11 mouse cellular contexts compared by ENCODE assay signal in the genomic region with DNA sequence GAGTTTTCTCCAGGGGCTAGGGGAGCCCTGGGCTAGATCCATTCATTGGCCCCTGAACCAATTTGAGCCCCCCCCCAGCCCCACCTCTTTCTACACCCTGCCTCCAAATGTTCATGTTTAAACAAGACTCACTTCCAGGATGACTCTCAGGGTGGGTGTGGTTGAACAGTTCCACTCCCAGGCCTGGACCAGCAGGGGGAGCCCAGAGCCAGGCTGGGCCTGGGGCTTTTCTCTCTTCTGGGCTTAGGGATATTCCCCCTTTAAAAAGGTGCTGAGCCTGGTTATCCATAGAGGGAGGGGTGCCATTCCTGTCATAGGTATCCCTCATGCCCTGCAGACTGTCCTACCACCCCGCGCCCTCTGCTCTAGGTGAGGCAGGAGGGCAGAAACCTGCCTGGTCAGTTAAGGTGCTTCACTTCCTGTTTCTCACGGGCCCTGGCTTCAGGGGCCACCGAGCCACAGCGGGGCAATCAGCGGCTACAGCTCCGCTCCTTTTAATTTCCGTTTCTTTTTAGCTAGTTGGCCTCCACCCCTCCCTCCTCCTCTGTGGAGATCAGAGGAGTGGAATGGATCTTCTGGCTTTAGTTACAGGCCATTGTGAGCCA. TPM values are rescaled to one million over a fixed set of nuclear protein-coding genes. Genes with fewer than 3 reads are reported as not detected.
DNase-seq lines count a peak whose midpoint lies in the region; ATAC-seq lines count a peak whose summit lies in the region.
"Had no signal": no experiment of that assay in that cellular context is flagged by ENCODE, and none has a peak within 500 bp of the region (broad histone marks: within the 10 kb centered on the region; RNA-seq: fewer than 3 reads in every experiment).

No protein-coding gene starts in this region.

- H3K9me3 ChIP-seq in kidney, embryonic 16.5 days (ENCODE audit: low read length) = no peaks in the 10 kb centered on the region
- no peaks in the 10 kb centered on the region for H3K9me3 ChIP-seq in intestine, embryonic 16.5 days (ENCODE audit: control insufficient read depth, low read length)

- peaks cover 5% of the 10 kb centered on the region for H3K4me1 ChIP-seq in kidney, embryonic 16.5 days (ENCODE audit: insufficient read depth, low read length)
- peaks cover 29% of the 10 kb centered on the region for H3K4me1 ChIP-seq in intestine, embryonic 16.5 days (ENCODE audit: control insufficient read depth, insufficient read depth, low read length)

- H3K27me3 ChIP-seq in kidney, embryonic 16.5 days (ENCODE audit: insufficient read depth, low read length) = 0 out of 2 replicates have a peak, but pooled peaks cover 2% of the 10 kb centered on the region
- H3K27me3 ChIP-seq in intestine, embryonic 16.5 days (replicated peaks; ENCODE audit: control insufficient read depth, insufficient read depth, low read length) = no peaks in the 10 kb centered on the region

- no peaks in the 10 kb centered on the region for H3K36me3 ChIP-seq in kidney, embryonic 16.5 days (ENCODE audit: insufficient read depth, low read length)
- no peaks in the 10 kb centered on the region for H3K36me3 ChIP-seq in intestine, embryonic 16.5 days (ENCODE audit: control insufficient read depth, insufficient read depth, low read length)

- no peak overlapping the region for H3K27ac ChIP-seq in kidney, embryonic 16.5 days (ENCODE audit: low read length)
- peak overlapping the region; percentile 57 for H3K27ac ChIP-seq in intestine, embryonic 16.5 days (ENCODE audit: low read length)

- 0 out of 2 replicates have a peak overlapping the region, but pooled peaks have one; percentile 4 for H3K4me2 ChIP-seq in kidney, embryonic 16.5 days (replicated peaks; ENCODE audit: low read depth, low read length)
- no peak overlapping the region for H3K4me2 ChIP-seq in intestine, embryonic 16.5 days (ENCODE audit: low read depth, low read length)

- DNase-seq in kidney, postnatal 14 days = no peak
- DNase-seq in urinary bladder, postnatal 36 days (ENCODE audit: low spot score in 2 of 2) = peak; percentile 45 to 50
- DNase-seq in urinary bladder, postnatal 10 days (ENCODE audit: low spot score) = no peak
- DNase-seq in adipocyte (ENCODE audit: low spot score) = no peak
- no peak for DNase-seq in adrenal gland, postnatal 25 days
- DNase-seq: embryo, embryonic 11 days; gastrocnemius, postnatal 36 days; kidney, postnatal 25 days; right cerebral cortex, adult 18-20 months had no signal

- no peak overlapping the region for H3K4me3 ChIP-seq in kidney, embryonic 16.5 days (ENCODE audit: low read length)
- no peak overlapping the region for H3K4me3 ChIP-seq in intestine, embryonic 16.5 days (ENCODE audit: low read length)

- WGBS in kidney, embryonic 16.5 days = 11% methylated on average over 8 of the region's 8 CpGs
- WGBS in intestine, embryonic 16.5 days = 39% methylated on average over 8 of the region's 8 CpGs

- ATAC-seq in kidney, embryonic 16.5 days (ENCODE audit: low FRiP score, low TSS enrichment) = no peak
- peak; percentile 36; the same call in 1 of the 2 replicates for ATAC-seq in intestine, embryonic 16.5 days

- H3K9ac ChIP-seq in kidney, embryonic 16.5 days (replicated peaks; ENCODE audit: low read length) = no peak overlapping the region
- no peak overlapping the region for H3K9ac ChIP-seq in intestine, embryonic 16.5 days (ENCODE audit: low read depth, low read length)

RNA-seq across cellular contexts. Expression of gene Rap1gap, which starts 49.6 kb away (rescaled TPM):
- polyA plus RNA-seq in kidney, embryonic 16.5 days (2015; fragmentation: Nextera tagmentation; extraction: Ambion mirVana) = 22.0 and 31.7 TPM in 2 replicates
- 26.9 and 30.9 TPM in 2 replicates for polyA plus RNA-seq in intestine, embryonic 16.5 days (2015; fragmentation: Nextera tagmentation; extraction: Ambion mirVana)
- total RNA-seq in adrenal gland, postnatal 25 days (2021) = 97.3 and 130 TPM in 2 replicates

Comparison
In these comparisons a context has a peak if more than half of its experiments do, and no peak if none do; other contexts are left out.
1. DNase-seq: peak in urinary bladder, postnatal 36 days (2 of 2); none in kidney, postnatal 14 days (single experiment), urinary bladder, postnatal 10 days (single experiment), adipocyte (single experiment) and adrenal gland, postnatal 25 days (single experiment).